Mouse (Mus musculus) CH12.LX (cell line): ENCODE data around the gene Ssh2.

Source experiments
- CTCF ChIP-seq, 2 experiments: IDR thresholded peaks in 1 of 2; conservative IDR thresholded peaks in 1 of 2; 2 replicates each; pipeline ENCODE4 v1.5.1; 2011 to 2012; ENCODE audit warnings: low read depth in 2 of 2, low read length in 2 of 2, improper control_type of control experiment in 1 of 2, inconsistent platforms in 1 of 2, mild to moderate bottlenecking in 1 of 2, moderate library complexity in 1 of 2
- ELF1 ChIP-seq: IDR thresholded peaks from 2 replicates; pipeline ENCODE4 v1.6.1; 2014; ENCODE audit warnings: low read depth, mild to moderate bottlenecking, inconsistent platforms, low read length, improper control_type of control experiment
- EP300 ChIP-seq: IDR thresholded peaks from 2 replicates; pipeline ENCODE4 v1.6.1; 2011; ENCODE audit warnings: low read length, improper control_type of control experiment
- NELFE ChIP-seq: IDR thresholded peaks from 2 replicates; pipeline ENCODE4 v1.6.1; 2011; ENCODE audit warnings: low read depth, low read length, improper control_type of control experiment
- USF1 ChIP-seq: IDR thresholded peaks from 2 replicates; pipeline ENCODE4 v1.6.1; 2014; ENCODE audit warnings: low read depth, mild to moderate bottlenecking, inconsistent platforms, low read length, improper control_type of control experiment
- ZNF384 ChIP-seq: IDR thresholded peaks from 2 replicates; pipeline ENCODE4 v1.6.1; 2012; ENCODE audit warnings: low read depth, low read length, improper control_type of control experiment, inconsistent platforms

DNA sequence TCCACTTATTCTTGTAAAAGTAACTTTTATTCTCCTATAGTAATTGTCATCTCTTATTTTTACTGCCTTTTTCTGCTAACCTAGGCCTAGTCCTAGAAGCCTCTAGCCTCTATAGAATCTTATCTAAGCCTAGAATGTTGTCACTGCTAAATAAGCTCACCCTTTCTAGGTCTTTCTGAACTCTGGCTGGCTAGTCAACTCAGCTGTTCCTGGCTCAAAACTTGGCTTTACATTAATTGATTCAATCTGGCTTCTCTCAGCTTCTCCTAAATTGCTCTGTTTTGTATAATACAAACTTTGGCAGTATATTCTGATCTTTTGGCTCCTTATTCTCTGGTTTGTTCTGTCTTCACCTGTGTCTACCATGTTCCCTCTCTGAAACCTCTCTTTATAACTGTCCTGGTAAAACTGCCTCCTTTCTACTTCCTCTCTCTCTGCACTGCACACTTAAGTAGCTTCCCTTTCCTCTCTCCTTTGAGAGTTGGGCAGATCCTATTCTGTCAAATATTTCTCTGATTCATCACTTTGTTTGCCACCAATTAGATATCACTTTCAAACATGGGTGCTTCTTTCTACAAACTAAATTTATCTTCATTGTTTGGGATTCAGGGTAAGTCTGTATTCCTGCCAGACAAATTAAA, 102.5 kb downstream of the Ssh2 start:
- TF ChIP-seq CTCF (conservative IDR thresholded peaks at IDR 0.05 in 1 of 2, IDR thresholded peaks at IDR 0.05 in 1 of 2; ENCODE audit: low read depth in 2 of 2, low read length in 2 of 2): no peak
- TF ChIP-seq NELFE: no peak
- no peak for TF ChIP-seq USF1
- no peak for TF ChIP-seq ZNF384
- TF ChIP-seq EP300: no peak
- no peak for TF ChIP-seq ELF1
